Mouse (Mus musculus) hindbrain, embryonic 15.5 days (tissue): Measurements from ENCODE around the gene Nln. TPM values are rescaled to one million over a fixed set of nuclear protein-coding genes. Genes with fewer than 3 reads are reported as not detected.

Experiments
- ATAC-seq: fragments of 200-750 bp; cut with Nextera tagmentation; 2 replicates; pipeline ENCODE4 v1.8.0; 2017; ENCODE audit warnings: low read depth, moderate number of reproducible peaks, moderate TSS enrichment; ENCODE audit not compliant: low FRiP score
- H3K27ac ChIP-seq: fragments of 300-500 bp; sonication (generic); replicated peaks from 2 replicates; pipeline ENCODE4 v1.5.1; 2015; ENCODE audit warnings: mild to moderate bottlenecking, inconsistent platforms
- H3K27me3 ChIP-seq: fragments of 300-500 bp; sonication (generic); 2 replicates; pipeline ENCODE4 v1.6.1; 2015; ENCODE audit warnings: control low read depth, inconsistent platforms
- H3K36me3 ChIP-seq: fragments of 300-500 bp; sonication (generic); 2 replicates; pipeline ENCODE4 v1.6.1; 2015; ENCODE audit warnings: control low read depth, inconsistent platforms
- H3K4me1 ChIP-seq: fragments of 300-500 bp; sonication (generic); replicated peaks from 2 replicates; pipeline ENCODE4 v1.6.1; 2015; ENCODE audit warnings: control low read depth, inconsistent platforms
- H3K4me2 ChIP-seq: fragments of 300-500 bp; sonication (generic); 2 replicates; pipeline ENCODE4 v1.6.1; 2015; ENCODE audit warnings: moderate library complexity, mild to moderate bottlenecking, inconsistent platforms
- H3K4me3 ChIP-seq: fragments of 300-500 bp; sonication (generic); 2 replicates; pipeline ENCODE4 v1.5.1; 2015; ENCODE audit warnings: mild to moderate bottlenecking, inconsistent platforms
- H3K9ac ChIP-seq: fragments of 300-500 bp; sonication (generic); 2 replicates; pipeline ENCODE4 v1.6.1; 2015; ENCODE audit warnings: inconsistent platforms
- H3K9me3 ChIP-seq: fragments of 300-500 bp; sonication (generic); 2 replicates; pipeline ENCODE4 v1.6.1; 2016; ENCODE audit warnings: control low read depth, inconsistent platforms
- WGBS: fragments of 180-500 bp; shearing (Covaris S2); methylation state at CpG from one replicate; pipeline ENCODE4 v1.1.7; 2015; 5-methylcytosine and 5-hydroxymethylcytosine counted together
- polyA plus RNA-seq: library from polyadenylated mRNA; unstranded; fragments of >200 nt; fragmentation: Nextera tagmentation; extraction: Ambion mirVana; gene quantifications from 2 replicates; pipeline ENCODE4 v1.2.1, GENCODE M21; 2015

The Nln gene
- polyA plus RNA-seq, 1 experiment from 2014 or later: 64.6 TPM

GRCm38 (mm10) chr13:104038891-104039290, 70.5 kb downstream of the Nln start:
- peaks cover 15% of the 10 kb centered on the region for H3K4me1 ChIP-seq
- peaks cover 16% of the 10 kb centered on the region for H3K36me3 ChIP-seq
- H3K4me3 ChIP-seq: no peak overlapping the region
- no peaks in the 10 kb centered on the region for H3K9me3 ChIP-seq
- no peak overlapping the region for H3K4me2 ChIP-seq
- no peak overlapping the region for H3K9ac ChIP-seq
- WGBS: 92% methylated on average over 7 of the region's 7 CpGs
- no peak for ATAC-seq
- H3K27ac ChIP-seq: no peak overlapping the region
- no peaks in the 10 kb centered on the region for H3K27me3 ChIP-seq

- H3K4me3 ChIP-seq: no peak overlapping the region
- peaks cover 15% of the 10 kb centered on the region for H3K4me1 ChIP-seq
- no peaks in the 10 kb centered on the region for H3K27me3 ChIP-seq
- H3K36me3 ChIP-seq: peaks cover 15% of the 10 kb centered on the region
- H3K4me2 ChIP-seq: no peak overlapping the region
- H3K9me3 ChIP-seq: no peaks in the 10 kb centered on the region
- no peak overlapping the region for H3K27ac ChIP-seq
- WGBS: 54% methylated on average over 7 of the region's 7 CpGs
- H3K9ac ChIP-seq: no peak overlapping the region
- 0 out of 2 replicates have a peak, but pooled peaks have one; percentile 21 for ATAC-seq
Observed at GRCm38 (mm10) chr13:104038358-104038757, 71.1 kb downstream of the Nln start.

DNA sequence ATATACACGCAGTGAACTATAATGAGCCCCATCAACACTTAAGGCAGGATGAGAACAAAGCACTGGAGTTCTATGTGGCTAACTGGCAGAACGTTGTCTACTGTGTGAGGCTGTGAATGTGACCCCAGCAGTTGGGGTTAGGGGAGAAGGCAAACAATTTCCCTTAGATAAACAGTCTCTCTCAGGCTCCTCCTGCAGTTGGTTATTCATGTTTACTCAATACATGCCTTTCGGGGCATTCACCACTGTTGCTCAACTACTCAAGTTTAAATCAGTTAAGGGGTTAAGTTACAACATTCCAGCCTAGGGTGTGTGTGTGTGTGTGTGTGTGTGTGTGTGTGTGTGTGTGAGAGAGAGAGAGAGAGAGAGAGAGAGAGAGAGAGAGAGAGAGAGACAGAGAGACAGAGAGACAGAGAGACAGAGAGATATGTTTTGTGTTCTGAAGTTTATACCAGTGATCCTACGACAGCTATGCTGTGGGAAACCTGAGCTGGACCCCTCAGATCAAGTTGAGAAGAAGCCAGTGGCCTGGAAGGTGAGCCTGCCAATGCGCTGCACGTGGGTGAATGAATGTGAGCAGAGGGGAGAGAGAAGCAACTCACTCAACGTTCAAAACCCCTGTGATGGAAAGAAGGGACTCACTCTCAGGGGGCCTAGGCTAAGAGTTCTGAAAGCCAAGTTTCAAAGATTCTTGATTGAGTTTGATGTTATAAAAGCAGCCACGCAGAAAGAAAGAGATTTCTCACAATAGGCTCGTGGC, 71.7 kb downstream of the Nln start:
- no peak for ATAC-seq
- Histone ChIP-seq H3K27ac (no peak overlapping the region), H3K27me3 (no peaks in the 10 kb centered on the region), H3K4me2 (no peak overlapping the region), H3K36me3 (peaks cover 16% of the 10 kb centered on the region), H3K4me3 (no peak overlapping the region), H3K9me3 (no peaks in the 10 kb centered on the region), H3K9ac (no peak overlapping the region), H3K4me1 (peaks cover 18% of the 10 kb centered on the region)
- WGBS: 75% methylated on average over 9 of the region's 9 CpGs

DNA sequence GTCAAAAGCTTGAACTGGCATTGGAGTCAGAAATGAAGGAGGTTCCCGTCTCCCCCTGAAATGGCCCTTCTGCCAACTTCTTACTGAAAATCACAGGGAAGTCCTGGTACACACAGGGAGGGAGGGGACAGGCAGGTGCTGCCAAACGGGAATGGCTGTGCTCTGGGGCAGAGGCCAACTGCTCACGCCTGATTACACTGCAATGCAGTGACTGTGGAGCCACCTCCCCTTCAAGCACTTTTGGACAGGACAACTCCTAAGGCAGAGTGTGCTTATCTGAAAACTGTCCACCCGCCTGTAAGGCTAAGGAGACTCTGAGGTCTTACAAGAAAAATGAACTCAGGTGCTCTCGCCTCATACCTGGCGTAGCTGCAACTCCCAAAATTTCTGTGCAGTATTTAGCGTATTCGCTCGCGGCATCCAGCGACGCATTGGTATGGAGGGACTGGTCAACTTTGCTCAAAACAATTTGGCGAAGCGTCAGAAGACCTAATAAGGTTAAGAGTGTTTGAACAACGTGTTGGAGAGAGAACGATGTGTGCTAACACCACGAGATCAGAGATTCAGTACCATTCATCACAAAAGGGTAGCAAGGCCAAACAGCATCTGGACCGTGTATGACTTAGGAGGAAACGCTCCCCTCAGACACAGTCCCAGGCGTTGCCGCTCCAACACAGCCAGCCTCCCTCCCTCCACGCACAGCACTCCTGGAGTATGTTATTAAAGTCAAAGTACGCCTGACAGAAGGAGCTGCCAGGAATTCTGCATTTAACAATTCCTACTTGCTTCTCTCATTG, 72.7 kb downstream of the Nln start:
- Histone ChIP-seq H3K4me2 (no peak overlapping the region), H3K27me3 (no peaks in the 10 kb centered on the region), H3K9me3 (no peaks in the 10 kb centered on the region), H3K4me3 (no peak overlapping the region), H3K4me1 (peaks cover 26% of the 10 kb centered on the region), H3K27ac (no peak overlapping the region), H3K9ac (no peak overlapping the region), H3K36me3 (peaks cover 23% of the 10 kb centered on the region; the same call in 1 of the 2 replicates)
- 75% methylated on average over 23 of the region's 23 CpGs for WGBS
- ATAC-seq: peak; percentile 67; the same call in 1 of the 2 replicates

GRCm38 (mm10) chr13:104035651-104036050, 73.8 kb downstream of the Nln start:
- Histone ChIP-seq H3K9me3 (no peaks in the 10 kb centered on the region), H3K9ac (no peak overlapping the region), H3K27me3 (no peaks in the 10 kb centered on the region), H3K36me3 (peaks cover 23% of the 10 kb centered on the region; the same call in 1 of the 2 replicates), H3K27ac (no peak overlapping the region), H3K4me3 (no peak overlapping the region), H3K4me2 (no peak overlapping the region), H3K4me1 (peaks cover 27% of the 10 kb centered on the region)
- WGBS: 88% methylated on average over 2 of the region's 2 CpGs
- ATAC-seq: no peak

- Histone ChIP-seq H3K9ac (no peak overlapping the region), H3K36me3 (peaks cover 21% of the 10 kb centered on the region; the same call in 1 of the 2 replicates), H3K4me3 (no peak overlapping the region), H3K27ac (no peak overlapping the region), H3K27me3 (no peaks in the 10 kb centered on the region), H3K9me3 (no peaks in the 10 kb centered on the region), H3K4me1 (peaks cover 27% of the 10 kb centered on the region), H3K4me2 (no peak overlapping the region)
- peak; percentile 52; the same call in 1 of the 2 replicates for ATAC-seq
- 52% methylated on average over 6 of the region's 6 CpGs for WGBS
Observed at GRCm38 (mm10) chr13:104034854-104035253, 74.6 kb downstream of the Nln start.

DNA sequence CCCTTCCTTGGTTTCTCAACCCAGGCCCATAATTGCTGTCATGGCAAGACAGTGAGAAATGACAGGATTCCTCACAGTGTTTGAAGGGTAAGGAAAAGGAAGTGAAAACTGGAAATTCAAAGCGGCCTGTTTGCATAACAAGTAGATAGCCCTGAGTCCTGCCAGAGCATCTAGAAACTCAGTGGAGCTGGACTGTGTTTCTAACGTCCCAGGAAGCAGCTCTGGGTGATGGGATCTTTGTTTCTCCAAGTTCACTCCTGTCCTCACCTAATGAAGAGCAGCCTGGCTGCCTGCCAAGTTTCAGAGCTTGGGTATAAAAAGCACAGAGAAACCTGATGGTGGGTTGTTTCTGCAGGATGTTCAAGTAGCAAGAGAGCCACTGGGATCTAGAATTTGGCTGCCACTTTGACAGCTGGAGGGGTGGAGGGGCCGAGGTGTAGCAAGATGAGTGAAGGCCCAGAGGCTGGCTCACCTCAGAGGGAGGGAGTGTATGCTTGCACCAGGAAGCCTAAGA, 76.7 kb downstream of the Nln start:
- Histone ChIP-seq H3K4me2 (no peak overlapping the region), H3K9ac (no peak overlapping the region), H3K9me3 (no peaks in the 10 kb centered on the region), H3K27me3 (no peaks in the 10 kb centered on the region), H3K36me3 (peaks cover 18% of the 10 kb centered on the region; the same call in 1 of the 2 replicates), H3K4me1 (peaks cover 27% of the 10 kb centered on the region), H3K4me3 (no peak overlapping the region), H3K27ac (no peak overlapping the region)
- ATAC-seq: no peak
- WGBS: 44% methylated on average over 3 of the region's 3 CpGs

DNA sequence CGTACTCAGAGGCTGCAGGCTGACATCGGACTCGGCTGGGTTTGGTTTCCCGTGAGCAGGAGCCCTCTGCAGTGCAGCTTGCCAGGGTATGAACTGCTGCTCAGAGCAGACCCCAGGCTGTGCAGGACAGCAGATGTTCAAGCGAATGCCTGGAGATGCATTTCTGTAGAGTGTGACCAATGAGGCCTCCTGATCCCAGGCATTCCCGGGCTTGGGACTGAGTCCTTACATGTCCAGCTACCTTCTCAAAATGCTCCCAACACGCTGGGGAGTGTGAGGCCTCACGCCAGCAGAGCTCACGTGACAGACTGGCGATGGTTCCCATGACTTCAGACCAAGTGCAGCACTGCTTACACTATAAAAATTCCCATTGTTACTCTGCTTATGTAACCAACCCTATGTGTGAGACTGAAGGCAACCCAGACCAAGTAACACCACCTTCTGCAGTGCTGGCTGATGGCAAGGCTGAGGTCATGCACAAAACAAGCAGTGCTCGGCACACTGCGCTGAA, 77.5 kb downstream of the Nln start:
- Histone ChIP-seq H3K4me2 (no peak overlapping the region), H3K9me3 (no peaks in the 10 kb centered on the region), H3K27ac (no peak overlapping the region), H3K27me3 (no peaks in the 10 kb centered on the region), H3K36me3 (peaks cover 23% of the 10 kb centered on the region), H3K4me1 (peaks cover 27% of the 10 kb centered on the region), H3K4me3 (no peak overlapping the region), H3K9ac (no peak overlapping the region)
- 51% methylated on average over 12 of the region's 12 CpGs for WGBS
- ATAC-seq: peak; percentile 61

- WGBS: 85% methylated on average over 4 of the region's 4 CpGs
- Histone ChIP-seq H3K27me3 (no peaks in the 10 kb centered on the region), H3K4me2 (no peak overlapping the region), H3K9ac (no peak overlapping the region), H3K36me3 (peaks cover 23% of the 10 kb centered on the region), H3K27ac (no peak overlapping the region), H3K4me3 (no peak overlapping the region), H3K9me3 (no peaks in the 10 kb centered on the region), H3K4me1 (peaks cover 26% of the 10 kb centered on the region)
- ATAC-seq: no peak
Observed at GRCm38 (mm10) chr13:104030956-104031355, 78.5 kb downstream of the Nln start.

- no peak overlapping the region for H3K27ac ChIP-seq
- ATAC-seq: no peak
- peaks cover 23% of the 10 kb centered on the region; the same call in 1 of the 2 replicates for H3K4me1 ChIP-seq
- H3K4me3 ChIP-seq: no peak overlapping the region
- peaks cover 23% of the 10 kb centered on the region for H3K36me3 ChIP-seq
- no peaks in the 10 kb centered on the region for H3K27me3 ChIP-seq
- H3K4me2 ChIP-seq: no peak overlapping the region
- no peaks in the 10 kb centered on the region for H3K9me3 ChIP-seq
- no peak overlapping the region for H3K9ac ChIP-seq
Observed at GRCm38 (mm10) chr13:104029511-104029910, 79.9 kb downstream of the Nln start.

- H3K27me3 ChIP-seq: no peaks in the 10 kb centered on the region
- H3K36me3 ChIP-seq: peaks cover 19% of the 10 kb centered on the region
- 96% methylated on average over 5 of the region's 5 CpGs for WGBS
- H3K4me1 ChIP-seq: peaks cover 21% of the 10 kb centered on the region; the same call in 1 of the 2 replicates
- H3K4me2 ChIP-seq: no peak overlapping the region
- no peak for ATAC-seq
- no peak overlapping the region for H3K27ac ChIP-seq
- no peak overlapping the region for H3K4me3 ChIP-seq
- H3K9me3 ChIP-seq: no peaks in the 10 kb centered on the region
- H3K9ac ChIP-seq: no peak overlapping the region
Observed at GRCm38 (mm10) chr13:104029089-104029488, 80.3 kb downstream of the Nln start.

GRCm38 (mm10) chr13:104026525-104026924, 82.9 kb downstream of the Nln start:
- ATAC-seq: no peak
- WGBS: 92% methylated on average over 3 of the region's 3 CpGs
- no peaks in the 10 kb centered on the region for H3K9me3 ChIP-seq

More at GRCm38 (mm10) chr13:104026525-104026924, 82.9 kb downstream of the Nln start:
- Histone ChIP-seq H3K4me1 (peaks cover 9% of the 10 kb centered on the region; the same call in 1 of the 2 replicates), H3K27ac (no peak overlapping the region), H3K4me2 (no peak overlapping the region), H3K36me3 (peaks cover 6% of the 10 kb centered on the region; the same call in 1 of the 2 replicates), H3K4me3 (no peak overlapping the region), H3K9ac (no peak overlapping the region), H3K27me3 (no peaks in the 10 kb centered on the region)
